Mouse (Mus musculus) G1E (cell line): ENCODE measurements around the gene Mbtps2.

Experiments used
- CTCF ChIP-seq: IDR thresholded peaks from 2 replicates; pipeline ENCODE4 v1.5.1; 2012; ENCODE audit warnings: low read depth, low read length, inconsistent platforms, mixed read lengths
- GATA1 ChIP-seq: IDR thresholded peaks from 2 replicates; pipeline ENCODE4 v1.6.1; 2012; ENCODE audit warnings: borderline replicate concordance, low read length, inconsistent platforms, mixed read lengths
- TAL1 ChIP-seq: conservative IDR thresholded peaks from 2 replicates; pipeline ENCODE4 v1.6.1; 2012; ENCODE audit warnings: low read depth, low read length, inconsistent platforms, mixed read lengths

GRCm38 (mm10) chrX:157594606-157595005 lies 3.9 kb downstream of the Mbtps2 start:
- TF ChIP-seq CTCF (no peak), GATA1 (no peak), TAL1 (no peak)
